Mouse (Mus musculus) liver, adult 2 months (tissue): ENCODE measurements around the gene Plekhd1. TPM values are rescaled to one million over a fixed set of nuclear protein-coding genes. Genes with fewer than 3 reads are reported as not detected.

Experiments used
- DNase-seq: peaks from one replicate; pipeline ENCODE4 v3.0.0-alpha.2; 2011; ENCODE audit warnings: low read depth, low spot score; ENCODE audit errors: extremely low read depth
- H3K27ac ChIP-seq: fragments of 200-500 bp; replicated peaks from 2 replicates; pipeline ENCODE4 v1.5.1; 2012; ENCODE audit warnings: low read depth, mild to moderate bottlenecking, control low read depth, inconsistent platforms, low read length; ENCODE audit not compliant: insufficient read depth
- H3K27me3 ChIP-seq: fragments of 200-500 bp; 2 replicates; pipeline ENCODE4 v1.6.1; 2012; ENCODE audit warnings: mild to moderate bottlenecking, moderate library complexity, low read length, inconsistent platforms; ENCODE audit not compliant: control insufficient read depth, insufficient read depth
- H3K36me3 ChIP-seq: fragments of 200-500 bp; 2 replicates; pipeline ENCODE4 v1.6.1; 2012; ENCODE audit warnings: low read length, inconsistent platforms; ENCODE audit not compliant: control insufficient read depth, insufficient read depth
- H3K4me1 ChIP-seq: fragments of 200-500 bp; 2 replicates; pipeline ENCODE4 v1.6.1; 2011; ENCODE audit warnings: low read length; ENCODE audit not compliant: control insufficient read depth, insufficient read depth
- H3K4me3 ChIP-seq: fragments of 200-500 bp; 2 replicates; pipeline ENCODE4 v1.5.1; 2011; ENCODE audit warnings: low read depth, mild to moderate bottlenecking, control low read depth, low read length, moderate library complexity; ENCODE audit not compliant: insufficient read depth
- H3K79me2 ChIP-seq: fragments of 200-500 bp; 2 replicates; pipeline ENCODE4 v1.6.1; 2012; ENCODE audit warnings: inconsistent platforms, mild to moderate bottlenecking, low read length, moderate library complexity; ENCODE audit not compliant: control insufficient read depth, insufficient read depth
- H3K9ac ChIP-seq: fragments of 200-500 bp; 2 replicates; pipeline ENCODE4 v1.6.1; 2012; ENCODE audit warnings: low read depth, mild to moderate bottlenecking, control low read depth, inconsistent platforms, low read length
- CTCF ChIP-seq: fragments of 200-500 bp; IDR thresholded peaks from 2 replicates; pipeline ENCODE4 v1.5.1; 2011; ENCODE audit warnings: low read depth, low read length, control low read depth
- POLR2A ChIP-seq: fragments of 200-500 bp; IDR thresholded peaks from 2 replicates; pipeline ENCODE4 v1.6.1; 2011; ENCODE audit warnings: low read length, control low read depth; ENCODE audit not compliant: insufficient read depth; ENCODE audit errors: extremely low read depth
- WGBS: fragments of 180-500 bp; shearing (Covaris S2); methylation state at CpG from one replicate; pipeline ENCODE4 v1.1.7; 2018; 5-methylcytosine and 5-hydroxymethylcytosine counted together
- polyA plus RNA-seq: library from polyadenylated mRNA; depleted of rRNA; stranded (reverse); fragments of >200 nt; gene quantifications from 2 replicates; pipeline ENCODE4 v1.2.3, GENCODE M21; 2012
- total RNA-seq: library from RNA; depleted of rRNA; stranded (reverse); fragments of >200 nt; gene quantifications from 2 replicates; pipeline ENCODE4 v1.2.3, GENCODE M21; 2014

The Plekhd1 gene
- total and polyA plus RNA-seq, 2 experiments: not detected

- Histone ChIP-seq H3K9ac (peak overlapping the region; percentile 22; the same call in 1 of the 2 replicates), H3K79me2 (peaks cover 21% of the 10 kb centered on the region; the same call in 1 of the 2 replicates), H3K4me3 (no peak overlapping the region; the same call in 1 of the 2 replicates), H3K27ac (peak overlapping the region; percentile 62), H3K36me3 (no peaks in the 10 kb centered on the region), H3K27me3 (no peaks in the 10 kb centered on the region), H3K4me1 (peaks cover 16% of the 10 kb centered on the region)
- 25% methylated on average over 7 of the region's 7 CpGs for WGBS
- peak; percentile 95 for DNase-seq
- TF ChIP-seq CTCF (no peak), POLR2A (no peak)
Observed at GRCm38 (mm10) chr12:80653951-80654658, 38.3 kb upstream of the Plekhd1 start.

- WGBS: 23% methylated on average over 3 of the region's 3 CpGs
- no peak overlapping the region for H3K4me3 ChIP-seq
- peaks cover 16% of the 10 kb centered on the region for H3K4me1 ChIP-seq
- H3K36me3 ChIP-seq: no peaks in the 10 kb centered on the region
- peak overlapping the region; percentile 41 for H3K27ac ChIP-seq
- H3K27me3 ChIP-seq: no peaks in the 10 kb centered on the region
- H3K9ac ChIP-seq: no peak overlapping the region
- TF ChIP-seq POLR2A: no peak
- no peak for TF ChIP-seq CTCF
- peak; percentile 90 for DNase-seq
- H3K79me2 ChIP-seq: peaks cover 21% of the 10 kb centered on the region; the same call in 1 of the 2 replicates
Observed at GRCm38 (mm10) chr12:80654659-80655025, 37.7 kb upstream of the Plekhd1 start.

GRCm38 (mm10) chr12:80658661-80659060, 33.7 kb upstream of the Plekhd1 start:
- no peak overlapping the region for H3K9ac ChIP-seq
- no peak overlapping the region for H3K4me3 ChIP-seq
- peaks cover 13% of the 10 kb centered on the region for H3K4me1 ChIP-seq
- WGBS: 69% methylated on average over 6 of the region's 6 CpGs
- H3K27ac ChIP-seq: no peak overlapping the region
- no peak for TF ChIP-seq CTCF
- no peak for TF ChIP-seq POLR2A
- DNase-seq: no peak
- H3K79me2 ChIP-seq: peaks cover 24% of the 10 kb centered on the region; the same call in 1 of the 2 replicates
- no peaks in the 10 kb centered on the region for H3K27me3 ChIP-seq
- peaks cover 11% of the 10 kb centered on the region; the same call in 1 of the 2 replicates for H3K36me3 ChIP-seq

DNA sequence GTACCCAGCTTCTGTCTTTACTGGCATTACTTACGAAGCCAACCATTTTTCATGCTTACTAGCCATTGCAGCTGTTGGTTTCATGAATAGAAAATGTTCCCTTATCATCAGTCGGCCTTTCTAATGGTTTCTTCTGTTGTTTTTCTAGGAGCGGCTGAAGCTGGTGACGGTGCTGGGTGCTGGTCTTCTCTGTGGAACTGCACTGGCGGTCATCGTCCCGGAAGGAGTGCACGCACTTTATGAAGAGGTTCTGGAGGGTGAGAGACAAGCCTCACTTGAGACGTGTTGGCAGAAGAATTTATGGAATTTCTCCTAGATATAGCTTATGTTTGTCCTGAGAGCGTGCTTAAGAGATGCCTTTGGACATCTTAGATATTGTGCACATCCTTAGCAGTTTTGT, 30.1 kb upstream of the Plekhd1 start:
- 89% methylated on average over 10 of the region's 10 CpGs for WGBS
- no peak for DNase-seq
- Histone ChIP-seq H3K4me1 (peaks cover under 1% of the 10 kb centered on the region; the same call in 1 of the 2 replicates), H3K36me3 (peaks cover 26% of the 10 kb centered on the region), H3K4me3 (no peak overlapping the region), H3K79me2 (peaks cover 13% of the 10 kb centered on the region; the same call in 1 of the 2 replicates), H3K27me3 (no peaks in the 10 kb centered on the region), H3K27ac (no peak overlapping the region), H3K9ac (no peak overlapping the region)
- no peak for TF ChIP-seq POLR2A
- TF ChIP-seq CTCF: no peak

GRCm38 (mm10) chr12:80663935-80664334, 28.5 kb upstream of the Plekhd1 start:
- Histone ChIP-seq H3K79me2 (peaks cover 9% of the 10 kb centered on the region; the same call in 1 of the 2 replicates), H3K27ac (no peak overlapping the region), H3K4me1 (peaks cover 1% of the 10 kb centered on the region; the same call in 1 of the 2 replicates), H3K4me3 (no peak overlapping the region), H3K36me3 (peaks cover 30% of the 10 kb centered on the region), H3K27me3 (no peaks in the 10 kb centered on the region), H3K9ac (no peak overlapping the region)
- TF ChIP-seq POLR2A (no peak), CTCF (no peak)
- no peak for DNase-seq
- WGBS: 26% methylated on average over 2 of the region's 2 CpGs

DNA sequence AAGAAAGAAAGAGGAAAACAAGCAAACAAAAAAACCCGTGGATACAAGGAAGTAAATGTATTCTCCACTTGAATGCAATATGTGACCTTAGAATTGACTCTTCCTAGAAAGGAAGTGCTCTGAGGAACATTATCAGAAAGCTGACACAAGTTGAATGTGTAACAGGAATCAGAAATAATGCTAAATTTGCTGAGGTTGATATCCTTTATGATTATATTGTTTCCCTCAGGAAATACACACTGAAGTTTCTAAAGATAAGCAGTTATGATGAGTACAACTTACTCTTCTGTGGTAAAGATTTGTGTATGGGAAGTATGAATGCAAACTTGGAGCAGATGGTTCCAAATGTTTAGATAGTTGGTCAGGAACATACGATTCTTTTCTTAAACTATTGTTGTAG, 24.0 kb upstream of the Plekhd1 start:
- 71% methylated on average over 2 of the region's 2 CpGs for whole genome bisulfite sequencing
- peaks cover 26% of the 10 kb centered on the region for H3K36me3 ChIP-seq
- TF ChIP-seq CTCF: no peak
- TF ChIP-seq POLR2A: no peak

More for the DNA sequence above, 24.0 kb upstream of the Plekhd1 start:
- Histone ChIP-seq H3K4me3 (no peak overlapping the region), H3K79me2 (no peaks in the 10 kb centered on the region), H3K27ac (no peak overlapping the region), H3K27me3 (no peaks in the 10 kb centered on the region), H3K9ac (no peak overlapping the region), H3K4me1 (peaks cover 1% of the 10 kb centered on the region; the same call in 1 of the 2 replicates)
- DNase-seq: no peak
